Mouse (Mus musculus): ENCODE measurements around the gene Fam20b. TPM values are rescaled to one million over a fixed set of nuclear protein-coding genes. Genes with fewer than 3 reads are reported as not detected.
A peak's percentile ranks its signal among the peaks of the same experiment; 100 is the strongest.

The Fam20b gene
- total RNA-seq, 1 experiment from 2014 or later = 42.9 TPM

- DNase-seq = peak; percentile 51
These were observed 85.8 kb downstream of the Fam20b start for GRCm38 (mm10) chr1:156633095-156633494.

- peak; percentile 22 for DNase-seq
These were observed 87.9 kb downstream of the Fam20b start for GRCm38 (mm10) chr1:156630965-156631364.

GRCm38 (mm10) chr1:156629984-156630383 is 88.9 kb downstream of the Fam20b start:
- DNase-seq = no peak

Other genes with a start within 250 kb of the Fam20b start
- gene Soat1, start 244.8 kb downstream of the Fam20b start, total RNA-seq (2021) = 623 and 656 TPM in 2 replicates
- 41.3 and 41.6 TPM in 2 replicates for gene Gm10031, start 195.1 kb downstream of the Fam20b start, total RNA-seq (2021)
- gene Abl2, start 160.3 kb downstream of the Fam20b start, total RNA-seq (2021) = 19.9 and 20.9 TPM in 2 replicates
- 10.6 and 13.8 TPM in 2 replicates for gene Tor3a, start 44.7 kb downstream of the Fam20b start, total RNA-seq (2021)
- gene Angptl1, start 119.5 kb upstream of the Fam20b start, total RNA-seq (2021) = 4.2 and 4.3 TPM in 2 replicates
- 28.6 and 30.3 TPM in 2 replicates for gene Ralgps2, start 220.5 kb upstream of the Fam20b start, total RNA-seq (2021)